Mouse (Mus musculus) stomach, postnatal 0 days (tissue): ENCODE data around the gene Lgi2.

Experiments
- CTCF ChIP-seq: IDR thresholded peaks from 2 replicates; pipeline ENCODE4 v1.5.1; 2016; ENCODE audit warnings: antibody characterized with exemption, low read depth, mild to moderate bottlenecking, moderate library complexity
- EP300 ChIP-seq: optimal IDR thresholded peaks from 2 replicates; pipeline ENCODE3; 2016; ENCODE audit warnings: antibody characterized with exemption

DNA sequence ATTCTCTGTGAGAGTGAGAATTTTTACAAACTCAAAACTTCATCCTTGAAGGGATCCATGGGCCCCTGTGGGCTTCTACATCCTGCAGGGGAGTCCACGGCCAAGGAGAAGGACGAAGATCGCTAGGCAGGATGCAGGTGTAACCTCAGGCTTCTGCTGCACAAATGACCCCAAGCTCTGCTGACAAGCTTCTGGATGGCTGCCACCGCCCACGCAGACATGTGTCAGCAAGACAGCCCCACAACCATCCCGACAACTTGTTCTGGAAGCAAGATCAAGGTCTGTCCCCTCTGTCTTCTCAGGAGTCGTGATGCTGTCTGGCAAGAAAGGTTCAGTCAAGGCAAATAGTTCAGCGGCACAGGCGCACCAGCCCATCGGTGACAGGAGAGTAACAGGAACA, 43.4 kb upstream of the Lgi2 start:
- no peak for TF ChIP-seq CTCF
- no peak for TF ChIP-seq EP300
